Mouse (Mus musculus) adrenal gland, postnatal 14 days (tissue): ENCODE data around the gene Cdc42se1. TPM values are rescaled to one million over a fixed set of nuclear protein-coding genes. Genes with fewer than 3 reads are reported as not detected.

Experiments used
- DNase-seq: peaks from one replicate; pipeline ENCODE4 v3.0.0; 2021; ENCODE audit warnings: mixed read lengths
- total RNA-seq: library from RNA; stranded (reverse); gene quantifications from 2 replicates; pipeline ENCODE4 v1.2.3, GENCODE M21; 2021

Gene Cdc42se1
- total RNA-seq, 1 experiment from 2014 or later, result 63.3 TPM

DNA sequence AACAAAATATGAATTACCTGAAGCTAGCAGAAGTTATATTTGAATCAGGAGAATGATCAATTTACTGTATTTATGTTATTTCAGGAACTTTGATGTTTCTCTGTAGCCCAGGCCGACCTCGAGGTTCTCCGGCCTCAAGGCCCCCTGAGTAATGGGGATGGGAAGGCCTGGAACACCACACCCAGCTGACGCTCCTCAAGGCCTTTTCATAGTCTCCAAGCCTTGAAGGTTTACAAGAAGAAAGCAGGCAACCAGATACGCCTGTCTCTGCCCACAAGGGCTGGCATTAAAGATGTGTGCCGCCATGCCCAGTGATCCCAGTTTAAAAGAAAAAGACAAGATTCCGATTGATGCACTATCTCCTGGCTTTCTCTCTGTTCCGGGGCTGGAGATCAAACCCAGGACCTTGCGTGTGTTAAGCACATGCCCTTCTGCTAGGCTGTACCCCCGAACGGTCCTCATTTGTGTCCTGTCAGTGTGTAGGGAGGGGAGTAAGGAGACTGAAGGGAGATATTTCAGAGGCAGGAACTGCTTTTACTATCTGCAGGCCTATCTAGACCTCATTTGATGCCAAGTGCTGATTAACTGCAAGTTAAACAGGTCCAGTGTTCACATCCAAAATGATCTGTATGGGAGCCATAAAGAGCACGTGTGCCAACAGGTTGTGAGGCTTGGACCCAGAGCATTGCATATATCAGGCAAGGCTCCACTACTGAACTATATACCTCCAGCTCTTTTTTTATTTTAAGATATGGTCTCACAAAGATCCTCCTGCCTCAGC, 56.2 kb downstream of the Cdc42se1 start:
- DNase-seq, result peak; percentile 70

DNA sequence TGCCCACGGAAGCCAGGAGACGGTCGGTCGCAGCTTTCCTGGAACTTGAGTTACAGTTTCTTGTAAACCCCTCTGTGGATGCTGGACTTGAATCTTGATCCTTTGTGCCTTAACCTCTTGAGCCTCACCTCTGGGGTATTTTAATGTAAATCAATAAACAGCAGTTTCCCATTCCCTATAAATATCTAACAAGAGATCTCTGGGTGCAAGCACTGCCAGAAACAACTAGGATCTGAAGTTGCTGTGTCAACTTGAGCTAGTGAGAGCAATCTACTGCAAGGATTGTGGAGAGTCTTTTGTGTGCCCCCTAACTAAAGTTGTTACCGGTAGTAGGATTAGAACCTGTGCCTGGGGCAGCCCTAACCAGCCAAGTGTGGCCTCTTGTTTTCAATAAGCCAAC, 56.9 kb downstream of the Cdc42se1 start:
- DNase-seq, result no peak

Other genes with a start within 250 kb of the Cdc42se1 start
- 30.9 and 33.2 TPM in 2 replicates for gene Zfp687, start 213.3 kb upstream of the Cdc42se1 start, total RNA-seq
- 218 and 243 TPM in 2 replicates for gene Psmd4, start 186.1 kb upstream of the Cdc42se1 start, total RNA-seq
- gene Pip5k1a, start 121.8 kb upstream of the Cdc42se1 start, total RNA-seq, result 42.9 and 43.8 TPM in 2 replicates
- 56.6 and 62.8 TPM in 2 replicates for gene Vps72, start 117.7 kb upstream of the Cdc42se1 start, total RNA-seq
- gene Tmod4, start 104.3 kb upstream of the Cdc42se1 start, total RNA-seq, result 1.4 TPM in 1 of 2 replicates, not detected in the other
- 39.8 and 43.6 TPM in 2 replicates for gene Scnm1, start 94.7 kb upstream of the Cdc42se1 start, total RNA-seq
- gene Lysmd1, start 94.6 kb upstream of the Cdc42se1 start, total RNA-seq, result 9.0 and 11.3 TPM in 2 replicates
- 1.7 and 7.8 TPM in 2 replicates for gene Tnfaip8l2, start 86.4 kb upstream of the Cdc42se1 start, total RNA-seq
- 2.8 and 5.4 TPM in 2 replicates for gene Sema6c, start 68.3 kb upstream of the Cdc42se1 start, total RNA-seq
- gene Gabpb2, start 10.8 kb upstream of the Cdc42se1 start, total RNA-seq, result 22.6 and 26.4 TPM in 2 replicates
- 6.9 and 15.1 TPM in 2 replicates for gene Mllt11, start 3.4 kb downstream of the Cdc42se1 start, total RNA-seq
- gene Gm128, start 12.9 kb downstream of the Cdc42se1 start, total RNA-seq, result not detected in 2 replicates
- 0.19 and 0.34 TPM in 2 replicates for gene Bnipl, start 22.5 kb downstream of the Cdc42se1 start, total RNA-seq
- 78.9 and 104 TPM in 2 replicates for gene Mindy1, start 52.6 kb downstream of the Cdc42se1 start, total RNA-seq
- gene Prune1, start 53.3 kb downstream of the Cdc42se1 start, total RNA-seq, result 21.6 and 24.0 TPM in 2 replicates
- gene Anxa9, start 78.4 kb downstream of the Cdc42se1 start, total RNA-seq, result 1.1 and 1.6 TPM in 2 replicates
- gene Cers2, start 86.1 kb downstream of the Cdc42se1 start, total RNA-seq, result 181 and 196 TPM in 2 replicates
- 27.1 and 28.0 TPM in 2 replicates for gene Setdb1, start 128.5 kb downstream of the Cdc42se1 start, total RNA-seq
- not detected in 2 replicates for gene 4930558C23Rik, start 174.1 kb downstream of the Cdc42se1 start, total RNA-seq
- gene Arnt, start 205.7 kb downstream of the Cdc42se1 start, total RNA-seq, result 58.4 and 62.9 TPM in 2 replicates